Mouse (Mus musculus): ENCODE measurements around the gene Gm15294. TPM values are rescaled to one million over a fixed set of nuclear protein-coding genes. Genes with fewer than 3 reads are reported as not detected.

The Gm15294 gene
- not detected for polyA plus RNA-seq (2017; shearing (Covaris generic))

DNA sequence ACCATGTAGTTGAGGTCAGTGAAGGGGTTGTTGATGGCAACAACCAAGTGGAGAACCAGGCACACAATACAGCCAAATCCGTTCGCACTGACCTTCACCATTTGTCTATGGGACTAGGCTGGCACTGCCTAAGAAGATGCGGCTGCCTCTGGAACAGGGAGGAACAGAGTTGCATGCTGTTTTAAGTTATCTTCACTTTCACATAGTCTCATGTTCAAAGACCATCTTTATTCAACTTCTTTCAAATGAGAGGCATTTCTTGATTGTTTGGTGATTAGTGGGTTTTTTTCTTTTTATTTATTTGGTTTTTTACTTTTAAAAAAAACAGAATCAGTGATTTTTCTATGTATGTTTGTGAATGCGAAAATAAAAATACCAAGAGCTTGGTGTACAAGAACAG lies at the start of gene Gm15294:
Gene Gm15294 (minus strand): TSS at position 101 of the 400 bp plus-strand sequence.

Other genes with a start within 250 kb of the Gm15294 start
- gene Irs4, start 150.0 kb downstream of the Gm15294 start, polyA plus RNA-seq (2017; shearing (Covaris generic)), result not detected